Comparison of ENCODE assay signal across 8 mouse cellular contexts in the genomic region with DNA sequence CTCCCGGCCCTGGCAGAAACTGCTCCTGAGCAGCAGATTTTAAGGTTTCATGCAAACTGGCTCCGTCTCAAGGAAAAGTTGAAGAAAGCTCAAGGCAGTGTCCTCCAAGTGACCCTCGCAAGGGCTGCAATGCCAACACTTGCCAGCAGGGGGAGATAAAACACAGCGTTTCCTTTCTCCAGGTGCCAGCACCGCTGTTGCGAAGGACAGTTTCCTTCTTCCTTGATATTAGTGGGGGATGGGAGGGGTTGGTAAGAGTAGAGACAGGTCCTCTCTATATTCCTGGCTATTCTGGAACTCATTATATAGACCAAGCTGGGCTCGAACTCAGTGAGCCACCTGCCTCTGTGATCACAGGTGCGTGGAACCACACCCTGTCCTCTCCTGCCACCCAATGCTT. TPM values are rescaled to one million over a fixed set of nuclear protein-coding genes. Genes with fewer than 3 reads are reported as not detected.
DNase-seq lines count a peak whose midpoint lies in the region; ATAC-seq and TF ChIP-seq lines count a peak whose summit lies in the region.

No protein-coding gene starts in this region.

- peaks cover 38% of the 10 kb centered on the region for H3K27me3 ChIP-seq in G1E (ENCODE audit: insufficient read depth, low read length)
- H3K27me3 ChIP-seq in embryonic facial prominence, embryonic 14.5 days (replicated peaks; ENCODE audit: control insufficient read depth, insufficient read depth, low read length) = no peaks in the 10 kb centered on the region

- intact Hi-C loops in heart, postnatal 10 days (cut with DNase I) = loop anchor here (1.0 to 5.0 kb wide), 2 partner anchors 24 to 176 kb away; no protein-coding TSS in a partner anchor

- H3K4me3 ChIP-seq in G1E (ENCODE audit: low read depth, low read length) = no peak overlapping the region
- no peak overlapping the region for H3K4me3 ChIP-seq in embryonic facial prominence, embryonic 14.5 days (ENCODE audit: low read depth, low read length)

- H3K9ac ChIP-seq in embryonic facial prominence, embryonic 14.5 days (ENCODE audit: low read depth, low read length) = no peak overlapping the region

- ATAC-seq in G1E (ENCODE audit: extremely low read depth, insufficient number of reproducible peaks, low FRiP score, poor library complexity, severe bottlenecking) = no peak; the same call in 1 of the 2 replicates
- ATAC-seq in embryonic facial prominence, embryonic 14.5 days (ENCODE audit: low read depth) = peak; percentile 15
- peak; percentile 67 for ATAC-seq in megakaryocyte, adult 5-6 weeks (ENCODE audit: poor library complexity, severe bottlenecking)
- no peak for ATAC-seq in activated CD4-positive, CD25-positive, alpha-beta regulatory T cell, adult 4 months

- peaks cover 11% of the 10 kb centered on the region for H3K4me1 ChIP-seq in G1E (ENCODE audit: insufficient read depth, low read depth, low read length)
- H3K4me1 ChIP-seq in embryonic facial prominence, embryonic 14.5 days (ENCODE audit: control insufficient read depth, insufficient read depth, low read length) = no peaks in the 10 kb centered on the region

- no peak overlapping the region for H3K4me2 ChIP-seq in embryonic facial prominence, embryonic 14.5 days (ENCODE audit: low read depth, low read length)

- H3K27ac ChIP-seq in embryonic facial prominence, embryonic 14.5 days (replicated peaks; ENCODE audit: low read depth, low read length) = no peak overlapping the region

- peak; percentile 69 for DNase-seq in G1E (ENCODE audit: low spot score)
- peak; percentile 58 to 60 for DNase-seq in adrenal gland, postnatal 4 days (ENCODE audit: low spot score in 2 of 2)
- DNase-seq in embryonic facial prominence, embryonic 14.5 days (ENCODE audit: low spot score) = peak; percentile 72
- DNase-seq in heart, postnatal 10 days = peak; percentile 85 to 92
- peak; percentile 86 to 87 for DNase-seq in layer of hippocampus, postnatal 10 days (ENCODE audit: low spot score in 2 of 2)
- peak; percentile 64 for DNase-seq in spleen, adult 12 weeks (ENCODE audit: low spot score)

- H3K36me3 ChIP-seq in G1E (replicated peaks) = peaks cover 17% of the 10 kb centered on the region
- H3K36me3 ChIP-seq in embryonic facial prominence, embryonic 14.5 days (ENCODE audit: control insufficient read depth, insufficient read depth, low read length) = peaks cover 6% of the 10 kb centered on the region

- TF ChIP-seq CTCF in G1E (IDR thresholded peaks at IDR 0.05; ENCODE audit: low read depth, low read length) = peak; percentile 96

- 14% methylated on average over 8 of the region's 8 CpGs for WGBS in embryonic facial prominence, embryonic 14.5 days

- no peaks in the 10 kb centered on the region for H3K9me3 ChIP-seq in G1E (replicated peaks)
- no peaks in the 10 kb centered on the region for H3K9me3 ChIP-seq in embryonic facial prominence, embryonic 14.5 days (ENCODE audit: control insufficient read depth, low read length)

RNA-seq across cellular contexts. Expression of a gene that starts 6.3 kb away (rescaled TPM):
- total RNA-seq in G1E (2014; fragmentation: Nextera tagmentation) (1.2 and 2.3 TPM in 2 replicates), G1E (2017) (1.3 and 1.4 TPM in 2 replicates)
- polyA plus RNA-seq in G1E (2012) = 1.7 and 1.8 TPM in 2 replicates
- total RNA-seq in adrenal gland, postnatal 4 days (2021) = 1 to 10 TPM; 6.2 to 8.0 TPM
- 5.1 and 5.7 TPM in 2 replicates for polyA plus RNA-seq in embryonic facial prominence, embryonic 14.5 days (2014; fragmentation: Nextera tagmentation; extraction: Ambion mirVana)
- 1 to 10 TPM; 1.6 to 1.8 TPM for total RNA-seq in heart, postnatal 10 days (2021)
- 100 to 1,000 TPM; 255 to 270 TPM for total RNA-seq in layer of hippocampus, postnatal 10 days (2021)
- total RNA-seq in megakaryocyte, adult 5-6 weeks (2015) = 42.5 and 43.9 TPM in 2 replicates
- total RNA-seq in megakaryocyte, adult 5-6 weeks (2017) = 56.9 and 61.1 TPM in 2 replicates
- polyA plus RNA-seq in activated CD4-positive, CD25-positive, alpha-beta regulatory T cell, adult 4 months (2017; shearing (Covaris generic)) = 1 to 10 TPM; 3.5 to 5.7 TPM

RNA-seq across cellular contexts. Expression of a gene that starts 19.5 kb away (rescaled TPM):
- total RNA-seq in G1E (2014; fragmentation: Nextera tagmentation) (4.8 and 10.0 TPM in 2 replicates), G1E (2017) (40.8 and 41.0 TPM in 2 replicates)
- 35.7 and 37.7 TPM in 2 replicates for polyA plus RNA-seq in G1E (2012)
- 10 to 100 TPM; 62.9 to 65.6 TPM for total RNA-seq in adrenal gland, postnatal 4 days (2021)
- polyA plus RNA-seq in embryonic facial prominence, embryonic 14.5 days (2014; fragmentation: Nextera tagmentation; extraction: Ambion mirVana) = 106 and 107 TPM in 2 replicates
- total RNA-seq in heart, postnatal 10 days (2021) = 10 to 100 TPM; 88.8 to 96.4 TPM
- 10 to 100 TPM; 74.9 to 79.5 TPM for total RNA-seq in layer of hippocampus, postnatal 10 days (2021)
- 35.6 and 42.6 TPM in 2 replicates for total RNA-seq in megakaryocyte, adult 5-6 weeks (2015)
- total RNA-seq in megakaryocyte, adult 5-6 weeks (2017) = 20.0 and 24.6 TPM in 2 replicates
- polyA plus RNA-seq in activated CD4-positive, CD25-positive, alpha-beta regulatory T cell, adult 4 months (2017; shearing (Covaris generic)) = 10 to 100 TPM; 62.8 to 67.6 TPM

RNA-seq across cellular contexts. Expression of a gene that starts 20.7 kb away (rescaled TPM):
- total RNA-seq in G1E (2014; fragmentation: Nextera tagmentation) (not detected in 2 replicates), G1E (2017) (not detected in 2 replicates)
- polyA plus RNA-seq in G1E (2012) = not detected in 2 replicates
- total RNA-seq in adrenal gland, postnatal 4 days (2021) = not detected
- 11.5 and 11.8 TPM in 2 replicates for polyA plus RNA-seq in embryonic facial prominence, embryonic 14.5 days (2014; fragmentation: Nextera tagmentation; extraction: Ambion mirVana)
- total RNA-seq in heart, postnatal 10 days (2021) = not detected
- total RNA-seq in layer of hippocampus, postnatal 10 days (2021) = not detected
- not detected in 2 replicates for total RNA-seq in megakaryocyte, adult 5-6 weeks (2015)
- total RNA-seq in megakaryocyte, adult 5-6 weeks (2017) = not detected in 2 replicates
- not detected for polyA plus RNA-seq in activated CD4-positive, CD25-positive, alpha-beta regulatory T cell, adult 4 months (2017; shearing (Covaris generic))

RNA-seq across cellular contexts. Expression of a gene that starts 45.8 kb away (rescaled TPM):
- 34.2 and 36.5 TPM in 2 replicates for total RNA-seq in G1E (2014; fragmentation: Nextera tagmentation)
- total RNA-seq in G1E (2017) = 26.8 and 27.4 TPM in 2 replicates
- 18.1 and 21.3 TPM in 2 replicates for polyA plus RNA-seq in G1E (2012)
- total RNA-seq in adrenal gland, postnatal 4 days (2021) = 10 to 100 TPM; 10.4 to 10.7 TPM
- 2.0 and 2.8 TPM in 2 replicates for polyA plus RNA-seq in embryonic facial prominence, embryonic 14.5 days (2014; fragmentation: Nextera tagmentation; extraction: Ambion mirVana)
- total RNA-seq in heart, postnatal 10 days (2021) = 10 to 100 TPM; 33.7 to 37.2 TPM
- total RNA-seq in layer of hippocampus, postnatal 10 days (2021) = 1 to 10 TPM; 6.8 to 7.8 TPM
- 9.8 and 13.1 TPM in 2 replicates for total RNA-seq in megakaryocyte, adult 5-6 weeks (2015)
- 9.6 and 14.8 TPM in 2 replicates for total RNA-seq in megakaryocyte, adult 5-6 weeks (2017)
- polyA plus RNA-seq in activated CD4-positive, CD25-positive, alpha-beta regulatory T cell, adult 4 months (2017; shearing (Covaris generic)) = 1 to 10 TPM; 8.1 to 8.8 TPM

Comparison
In these comparisons a context has a peak if more than half of its experiments do, and no peak if none do; other contexts are left out.
1. ATAC-seq: peak in embryonic facial prominence, embryonic 14.5 days (single experiment) and megakaryocyte, adult 5-6 weeks (single experiment); none in G1E (single experiment) and activated CD4-positive, CD25-positive, alpha-beta regulatory T cell, adult 4 months (single experiment).
2. RNA of a gene that starts 6.3 kb away (total RNA-seq): 255 to 270 TPM in layer of hippocampus, postnatal 10 days and 42.5 to 61.1 TPM in megakaryocyte, adult 5-6 weeks; 6.2 to 8.0 TPM in adrenal gland, postnatal 4 days, 1.2 to 2.3 TPM in G1E and 1.6 to 1.8 TPM in heart, postnatal 10 days; every median in the first group is over 4 times any median in the second.
3. Peak in every context shown above with its lines, with median percentiles within 50 percentile points of each other: DNase-seq.